Mouse (Mus musculus): ENCODE measurements around the gene Vma21-ps. TPM values are rescaled to one million over a fixed set of nuclear protein-coding genes. Genes with fewer than 3 reads are reported as not detected.
"Not testable (repeated sequence)": the region's sequence is repeated elsewhere in the genome, so short reads cannot be mapped to it uniquely, and the experiment has no call there.

Gene Vma21-ps
- polyA plus RNA-seq (2015; fragmentation: Nextera tagmentation; extraction: Ambion mirVana): 3.7 and 5.8 TPM in 2 replicates

GRCm38 (mm10) chr4:52497144-52497543 is at the start of gene Vma21-ps:
Gene Vma21-ps, minus strand, starts transcription at chr4:52497244.
- H3K9me3 ChIP-seq; H3K4me3 ChIP-seq; H3K27ac ChIP-seq (replicated peaks); H3K36me3 ChIP-seq; H3K27me3 ChIP-seq; H3K9ac ChIP-seq; H3K4me2 ChIP-seq; ATAC-seq (ENCODE audit: low FRiP score, low read depth); H3K4me1 ChIP-seq (replicated peaks): not testable (repeated sequence)
- 95% methylated on average over 10 of the region's 10 CpGs for WGBS

DNA sequence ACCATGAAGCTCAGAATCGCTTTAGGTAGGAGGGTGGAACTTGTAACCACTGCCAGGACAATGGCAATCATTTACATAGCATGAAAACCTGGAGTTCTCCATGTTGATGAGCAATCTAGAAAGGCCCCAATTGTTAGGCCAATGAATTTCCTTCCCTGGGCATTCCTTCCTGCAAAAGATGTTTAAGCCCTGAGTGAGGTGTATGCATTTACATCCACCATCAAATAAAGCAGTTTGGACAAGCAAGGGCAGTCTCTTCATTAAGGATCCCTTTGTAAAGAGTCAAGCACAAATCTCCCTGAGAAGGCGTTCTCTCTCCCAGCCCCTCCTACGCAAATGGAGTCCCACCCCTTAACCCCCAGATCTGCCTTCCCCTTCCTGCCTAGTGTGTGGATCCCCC is 46.0 kb upstream of the Vma21-ps start:
- Histone ChIP-seq H3K4me3 (no peak overlapping the region), H3K9me3 (no peaks in the 10 kb centered on the region), H3K9ac (no peak overlapping the region), H3K27ac (replicated peaks) (no peak overlapping the region), H3K4me2 (no peak overlapping the region), H3K36me3 (no peaks in the 10 kb centered on the region), H3K27me3 (no peaks in the 10 kb centered on the region), H3K4me1 (replicated peaks) (no peaks in the 10 kb centered on the region)
- no peak for ATAC-seq (ENCODE audit: low FRiP score, low read depth)
- WGBS: 79% methylated on average over 3 of the region's 3 CpGs

- Histone ChIP-seq H3K27me3 (no peaks in the 10 kb centered on the region), H3K36me3 (no peaks in the 10 kb centered on the region), H3K4me2 (no peak overlapping the region), H3K27ac (replicated peaks) (no peak overlapping the region), H3K4me1 (replicated peaks) (no peaks in the 10 kb centered on the region), H3K4me3 (no peak overlapping the region), H3K9me3 (no peaks in the 10 kb centered on the region), H3K9ac (no peak overlapping the region)
- WGBS: 74% methylated on average over 2 of the region's 2 CpGs
- ATAC-seq (ENCODE audit: low FRiP score, low read depth): no peak
Observed at GRCm38 (mm10) chr4:52530636-52531035, 33.6 kb upstream of the Vma21-ps start.

- H3K27ac ChIP-seq (replicated peaks): no peak overlapping the region
- 53% methylated on average over 5 of the region's 5 CpGs for WGBS
- H3K4me2 ChIP-seq: no peak overlapping the region
- H3K4me3 ChIP-seq: no peak overlapping the region
- no peak overlapping the region for H3K9ac ChIP-seq
- H3K27me3 ChIP-seq: no peaks in the 10 kb centered on the region
- no peak for ATAC-seq (ENCODE audit: low FRiP score, low read depth)
- no peaks in the 10 kb centered on the region for H3K4me1 ChIP-seq (replicated peaks)
- no peaks in the 10 kb centered on the region for H3K9me3 ChIP-seq
- H3K36me3 ChIP-seq: no peaks in the 10 kb centered on the region
Observed at GRCm38 (mm10) chr4:52526464-52526863, 29.4 kb upstream of the Vma21-ps start.

- H3K4me3 ChIP-seq: no peak overlapping the region
- ATAC-seq (ENCODE audit: low FRiP score, low read depth): no peak
- H3K9me3 ChIP-seq: no peaks in the 10 kb centered on the region
- no peak overlapping the region for H3K27ac ChIP-seq (replicated peaks)
- WGBS: 95% methylated on average over 5 of the region's 5 CpGs
- H3K4me1 ChIP-seq (replicated peaks): no peaks in the 10 kb centered on the region
- no peaks in the 10 kb centered on the region for H3K27me3 ChIP-seq
- no peak overlapping the region for H3K9ac ChIP-seq
- H3K36me3 ChIP-seq: no peaks in the 10 kb centered on the region
- H3K4me2 ChIP-seq: no peak overlapping the region
Observed at GRCm38 (mm10) chr4:52519301-52519700, 22.3 kb upstream of the Vma21-ps start.

GRCm38 (mm10) chr4:52517580-52517979 is 20.5 kb upstream of the Vma21-ps start:
- Histone ChIP-seq H3K27me3 (no peaks in the 10 kb centered on the region), H3K4me2 (no peak overlapping the region), H3K9me3 (no peaks in the 10 kb centered on the region), H3K9ac (no peak overlapping the region), H3K4me1 (replicated peaks) (no peaks in the 10 kb centered on the region), H3K27ac (replicated peaks) (no peak overlapping the region), H3K4me3 (no peak overlapping the region), H3K36me3 (no peaks in the 10 kb centered on the region)
- no peak for ATAC-seq (ENCODE audit: low FRiP score, low read depth)
- 19% methylated on average over 4 of the region's 4 CpGs for WGBS

GRCm38 (mm10) chr4:52487486-52487885 is 9.6 kb downstream of the Vma21-ps start:
- 82% methylated on average over 4 of the region's 4 CpGs for WGBS
- ATAC-seq (ENCODE audit: low FRiP score, low read depth): no peak

DNA sequence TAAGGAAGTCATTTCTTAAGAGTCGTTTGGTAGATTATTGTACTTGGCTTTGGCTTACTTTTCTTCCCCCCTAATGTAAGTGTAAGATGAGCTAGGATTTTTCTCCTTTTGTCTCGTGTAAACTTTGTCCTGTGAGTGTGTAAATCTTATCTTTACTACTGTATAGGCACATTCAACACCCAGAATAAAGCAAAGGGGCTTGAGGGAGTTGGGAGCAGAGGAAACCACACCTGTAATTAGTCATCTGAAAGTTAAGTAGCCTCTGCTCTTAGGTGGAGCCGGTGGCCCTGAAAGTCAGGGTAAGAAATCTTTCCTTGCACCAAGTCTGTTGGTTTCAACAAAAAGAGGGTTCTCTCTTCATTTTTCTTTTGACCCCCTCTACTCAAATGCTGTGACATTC is 23.6 kb downstream of the Vma21-ps start:
- H3K4me1 ChIP-seq (replicated peaks): no peaks in the 10 kb centered on the region
- H3K9ac ChIP-seq: no peak overlapping the region
- no peak for ATAC-seq (ENCODE audit: low FRiP score, low read depth)
- H3K9me3 ChIP-seq: no peaks in the 10 kb centered on the region
- no peaks in the 10 kb centered on the region for H3K36me3 ChIP-seq
- 93% methylated on average over 3 of the region's 3 CpGs for WGBS
- H3K4me2 ChIP-seq: no peak overlapping the region
- H3K27ac ChIP-seq (replicated peaks): no peak overlapping the region
- no peak overlapping the region for H3K4me3 ChIP-seq
- no peaks in the 10 kb centered on the region for H3K27me3 ChIP-seq

More at GRCm38 (mm10) chr4:52487486-52487885, 9.6 kb downstream of the Vma21-ps start:
- no peaks in the 10 kb centered on the region for H3K4me1 ChIP-seq (replicated peaks)
- no peak overlapping the region for H3K4me2 ChIP-seq
- H3K9ac ChIP-seq: no peak overlapping the region
- no peaks in the 10 kb centered on the region for H3K27me3 ChIP-seq
- no peaks in the 10 kb centered on the region for H3K36me3 ChIP-seq
- H3K9me3 ChIP-seq: no peaks in the 10 kb centered on the region
- no peak overlapping the region for H3K4me3 ChIP-seq
- no peak overlapping the region for H3K27ac ChIP-seq (replicated peaks)

GRCm38 (mm10) chr4:52461321-52461720 is 35.7 kb downstream of the Vma21-ps start:
- H3K9ac ChIP-seq: no peak overlapping the region
- 84% methylated on average over 5 of the region's 5 CpGs for WGBS
- H3K9me3 ChIP-seq: no peaks in the 10 kb centered on the region
- no peak overlapping the region for H3K27ac ChIP-seq (replicated peaks)
- no peaks in the 10 kb centered on the region for H3K27me3 ChIP-seq
- H3K36me3 ChIP-seq: peaks cover 17% of the 10 kb centered on the region; the same call in 1 of the 2 replicates
- ATAC-seq (ENCODE audit: low FRiP score, low read depth): no peak
- no peak overlapping the region for H3K4me2 ChIP-seq
- H3K4me3 ChIP-seq: no peak overlapping the region
- H3K4me1 ChIP-seq (replicated peaks): no peaks in the 10 kb centered on the region

GRCm38 (mm10) chr4:52459726-52460125 is 37.3 kb downstream of the Vma21-ps start:
- H3K27me3 ChIP-seq: no peaks in the 10 kb centered on the region
- no peak overlapping the region for H3K9ac ChIP-seq
- H3K4me3 ChIP-seq: no peak overlapping the region
- no peak overlapping the region for H3K4me2 ChIP-seq
- no peaks in the 10 kb centered on the region for H3K9me3 ChIP-seq
- WGBS: 97% methylated on average over 1 of the region's 1 CpGs
- no peaks in the 10 kb centered on the region for H3K4me1 ChIP-seq (replicated peaks)
- no peak overlapping the region for H3K27ac ChIP-seq (replicated peaks)
- ATAC-seq (ENCODE audit: low FRiP score, low read depth): no peak
- peaks cover 17% of the 10 kb centered on the region; the same call in 1 of the 2 replicates for H3K36me3 ChIP-seq

Other genes starting within 250 kb of the Vma21-ps start
- 49.1 and 58.2 TPM in 2 replicates for gene Smc2, start 58.0 kb downstream of the Vma21-ps start, polyA plus RNA-seq (2015; fragmentation: Nextera tagmentation; extraction: Ambion mirVana)
- not detected in 2 replicates for gene Toporsl, start 99.0 kb upstream of the Vma21-ps start, polyA plus RNA-seq (2015; fragmentation: Nextera tagmentation; extraction: Ambion mirVana)

All from hindbrain, embryonic 15.5 days (tissue).